Mouse (Mus musculus) ES-CJ7 (cell line): Measurements from ENCODE around the gene Tnrc18.

ENCODE experiments used
- DNase-seq: peaks from one replicate; pipeline ENCODE4 v3.0.0; 2011; ENCODE audit warnings: low read depth, low spot score

Tnrc18 gene

GRCm38 (mm10) chr5:142810710-142811599, 6.5 kb downstream of the Tnrc18 start:
- DNase-seq = no peak

GRCm38 (mm10) chr5:142807661-142808060, 9.8 kb downstream of the Tnrc18 start:
- DNase-seq = no peak

DNA sequence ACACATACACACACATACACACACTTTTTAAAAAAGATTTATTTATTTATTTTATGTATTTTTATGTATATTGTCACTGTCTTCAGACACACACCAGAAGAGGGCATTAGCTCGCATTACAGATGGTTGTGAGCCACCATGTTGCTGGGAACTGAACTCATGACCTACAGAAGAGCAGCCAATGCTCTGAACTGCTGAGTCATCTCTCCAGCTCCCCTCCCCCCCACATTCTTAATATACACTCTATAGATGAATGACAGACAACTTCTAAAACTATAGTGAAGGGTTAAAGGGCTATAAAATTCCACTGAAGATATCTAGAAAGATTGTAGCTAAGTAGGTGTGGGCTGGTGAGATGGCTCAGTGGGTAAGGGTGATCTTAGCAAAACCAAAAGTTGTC, 13.7 kb downstream of the Tnrc18 start:
- DNase-seq = no peak

DNA sequence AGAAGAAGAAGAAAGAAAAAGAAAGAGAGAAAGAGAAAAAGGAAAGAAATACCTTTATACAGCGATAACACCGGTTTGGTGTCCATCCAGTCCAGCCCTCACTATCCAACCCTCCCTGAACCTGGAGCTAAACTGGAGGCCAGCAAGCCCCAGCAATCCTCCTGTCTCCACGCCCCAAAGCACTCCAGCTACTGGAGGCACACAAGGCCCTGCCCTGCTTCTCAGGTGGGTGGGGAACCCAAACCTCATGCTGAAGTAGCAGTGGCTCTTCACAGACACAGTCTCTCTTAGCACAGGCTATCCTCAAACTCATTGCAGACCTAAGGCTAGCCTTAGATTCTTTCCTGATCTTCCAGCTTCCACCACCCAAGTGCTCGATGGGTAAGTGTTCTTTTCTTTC, 14.6 kb downstream of the Tnrc18 start:
- no peak for DNase-seq

GRCm38 (mm10) chr5:142801977-142802376, 15.5 kb downstream of the Tnrc18 start:
- DNase-seq = no peak

DNA sequence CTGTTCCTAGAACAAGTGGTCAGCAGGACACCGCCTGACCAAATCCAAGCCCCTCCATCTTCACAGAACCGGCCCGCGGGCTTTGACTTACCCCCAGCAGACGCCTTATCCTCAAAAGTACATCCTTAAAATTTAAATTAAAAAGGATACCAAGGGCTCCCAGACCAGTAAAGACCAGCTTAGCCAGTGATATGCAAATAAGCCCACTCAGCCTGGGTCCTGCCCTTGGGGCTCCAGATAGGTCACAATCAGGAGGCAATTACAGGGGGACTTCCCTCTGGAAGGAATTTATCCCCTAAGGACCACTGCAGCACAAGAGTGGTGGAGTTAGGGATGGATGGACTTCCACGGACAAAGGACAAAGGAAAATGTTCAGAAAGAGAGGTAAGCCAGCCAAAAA, 16.8 kb downstream of the Tnrc18 start:
- DNase-seq = peak; percentile 91

DNA sequence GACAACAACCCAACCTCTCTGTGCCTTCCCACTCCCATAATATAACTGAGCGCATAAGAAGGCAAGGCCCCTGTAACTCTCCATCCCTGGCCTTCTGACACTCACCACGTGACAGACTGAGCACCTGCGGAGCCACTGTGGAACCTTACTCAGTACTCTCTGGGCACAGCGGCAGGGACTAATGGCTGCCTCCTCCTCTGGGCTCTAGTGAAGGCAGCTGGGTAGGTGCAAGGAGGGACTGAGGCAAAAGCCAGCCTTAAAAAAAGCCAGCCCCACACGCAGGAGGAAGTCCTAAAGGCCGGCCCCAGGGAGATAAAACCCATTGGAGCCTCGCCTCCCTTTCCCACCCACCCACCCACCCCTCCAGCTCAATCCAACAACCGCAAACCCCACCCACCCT, 17.3 kb downstream of the Tnrc18 start:
- DNase-seq = peak; percentile 84

GRCm38 (mm10) chr5:142799259-142799658, 18.2 kb downstream of the Tnrc18 start:
- peak; percentile 93 for DNase-seq

- DNase-seq = peak; percentile 75
Observed at GRCm38 (mm10) chr5:142798190-142798589, 19.3 kb downstream of the Tnrc18 start.

- no peak for DNase-seq
Observed at GRCm38 (mm10) chr5:142797620-142798019, 19.8 kb downstream of the Tnrc18 start.

- no peak for DNase-seq
Observed at GRCm38 (mm10) chr5:142796921-142797320, 20.5 kb downstream of the Tnrc18 start.

GRCm38 (mm10) chr5:142794582-142794981, 22.9 kb downstream of the Tnrc18 start:
- DNase-seq = no peak

- DNase-seq = no peak
Observed at GRCm38 (mm10) chr5:142794161-142794560, 23.3 kb downstream of the Tnrc18 start.

- DNase-seq = no peak
Observed at GRCm38 (mm10) chr5:142792594-142792993, 24.9 kb downstream of the Tnrc18 start.

- no peak for DNase-seq
Observed at GRCm38 (mm10) chr5:142788279-142788678, 29.2 kb downstream of the Tnrc18 start.

DNA sequence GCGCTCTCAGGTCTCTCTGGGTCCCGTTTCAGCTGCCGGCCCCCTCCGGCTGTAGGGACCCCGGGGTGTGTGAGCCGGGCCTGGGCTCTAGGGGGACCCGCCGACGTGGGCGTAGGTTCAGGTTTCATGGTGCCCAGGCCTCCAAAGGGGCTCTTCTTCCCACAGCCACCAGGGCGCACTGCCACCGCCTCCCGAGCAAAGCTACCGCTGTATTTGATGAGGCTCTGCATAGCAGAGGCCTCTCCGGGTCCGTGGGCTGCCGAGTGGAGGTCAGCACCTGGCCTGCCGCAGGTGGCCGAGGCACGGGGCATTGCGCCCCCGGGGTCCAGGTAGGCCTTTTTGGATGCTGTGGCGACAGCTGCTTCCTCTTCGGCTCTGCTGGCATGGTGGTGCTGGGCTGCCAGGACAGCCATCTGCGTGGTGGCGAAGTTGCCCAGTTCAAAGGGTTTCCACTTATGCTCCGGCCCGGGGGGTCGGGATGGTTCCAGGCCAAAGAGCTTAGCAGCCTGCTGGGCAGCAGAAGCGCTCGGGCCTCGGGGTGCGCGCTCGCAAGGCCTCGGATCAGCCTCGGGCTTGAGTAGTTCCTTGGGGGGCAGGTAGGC, 30.1 kb downstream of the Tnrc18 start:
- no peak for DNase-seq

- DNase-seq = no peak
Observed at GRCm38 (mm10) chr5:142786709-142787108, 30.8 kb downstream of the Tnrc18 start.

- no peak for DNase-seq
Observed at GRCm38 (mm10) chr5:142786215-142786614, 31.2 kb downstream of the Tnrc18 start.

- DNase-seq = no peak
Observed at GRCm38 (mm10) chr5:142783142-142783540, 34.3 kb downstream of the Tnrc18 start.

- peak; percentile 93 for DNase-seq
Observed at GRCm38 (mm10) chr5:142782459-142783141, 34.9 kb downstream of the Tnrc18 start.

DNA sequence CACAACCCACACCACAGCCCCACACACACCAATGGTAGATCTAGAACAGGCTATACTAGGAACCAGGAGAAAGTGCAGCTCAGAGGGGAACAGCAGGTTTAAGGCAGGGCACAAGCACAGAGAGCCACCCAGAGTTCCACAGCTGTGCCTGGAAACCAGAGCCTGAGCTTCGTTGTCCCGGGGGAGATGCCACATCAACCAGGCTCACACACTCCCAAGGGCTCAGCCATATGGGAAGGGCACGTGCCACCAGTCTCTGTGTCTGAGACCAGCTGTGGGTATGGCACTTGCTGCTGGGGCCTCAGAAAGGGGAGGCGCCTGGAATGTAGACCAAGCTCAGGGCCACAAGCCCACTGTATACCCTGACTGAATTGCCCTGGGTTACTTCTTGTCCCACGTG, 36.9 kb downstream of the Tnrc18 start:
- no peak for DNase-seq

DNA sequence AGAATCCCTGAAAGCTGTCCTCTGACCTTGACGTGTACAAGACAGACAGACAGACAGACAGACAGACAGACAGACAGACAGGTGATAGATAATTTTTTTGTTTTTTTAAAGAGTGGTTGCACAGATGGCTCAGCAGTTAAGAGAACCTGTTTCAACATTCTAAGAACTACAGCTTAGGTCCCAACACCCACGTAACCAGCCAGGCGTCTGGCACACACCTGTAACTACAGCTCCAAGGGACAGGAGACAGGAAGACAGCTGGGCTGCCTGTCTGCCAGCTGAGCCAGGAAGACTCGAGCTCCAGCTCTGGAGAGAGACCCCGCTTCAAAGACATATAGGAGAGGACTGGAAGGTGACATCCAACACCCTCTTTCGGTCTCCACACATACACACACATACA, 38.6 kb downstream of the Tnrc18 start:
- no peak for DNase-seq

- DNase-seq = no peak
Observed at GRCm38 (mm10) chr5:142778135-142778534, 39.3 kb downstream of the Tnrc18 start.
